ENCODE assay signal across 9 mouse cellular contexts in genomic region chr3:68934259-68934658, GRCm38 (mm10).
"Had no signal": no experiment of that assay in that cellular context is flagged by ENCODE, and none has a peak within 500 bp of the region (broad histone marks: within the 10 kb centered on the region; RNA-seq: fewer than 3 reads in every experiment).

No protein-coding gene starts in this region.

- DNase-seq: lung, adult 18-20 months; lung, embryonic 14.5 days; lung, postnatal 10 days; lung, postnatal 4 days; midbrain, embryonic 14.5 days; right cerebral cortex, postnatal 14 days; thymus, adult 2 months; thymus, postnatal 25 days; thymus, postnatal 4 days had no signal
